Mouse (Mus musculus) hindbrain, embryonic 15.5 days (tissue): ENCODE measurements around the gene Snx27. TPM values are rescaled to one million over a fixed set of nuclear protein-coding genes. Genes with fewer than 3 reads are reported as not detected.

Experiments
- polyA plus RNA-seq: library from polyadenylated mRNA; unstranded; fragments of >200 nt; fragmentation: Nextera tagmentation; extraction: Ambion mirVana; gene quantifications from 2 replicates; pipeline ENCODE4 v1.2.1, GENCODE M21; 2015

Gene Snx27
- polyA plus RNA-seq, 1 experiment from 2014 or later: 100 TPM

Other genes with a start within 250 kb of the Snx27 start
- gene Them5, start 240.6 kb downstream of the Snx27 start, polyA plus RNA-seq: 0.19 and 0.21 TPM in 2 replicates
- gene C2cd4d, start 220.3 kb downstream of the Snx27 start, polyA plus RNA-seq: 2.4 and 3.3 TPM in 2 replicates
- gene Rorc, start 209.9 kb downstream of the Snx27 start, polyA plus RNA-seq: 0.49 TPM in 2 replicates
- gene Lingo4, start 184.2 kb downstream of the Snx27 start, polyA plus RNA-seq: 1.7 and 1.8 TPM in 2 replicates
- gene Tdrkh, start 169.4 kb downstream of the Snx27 start, polyA plus RNA-seq: 50.7 and 53.5 TPM in 2 replicates
- 60.6 and 61.0 TPM in 2 replicates for gene Mrpl9, start 139.4 kb downstream of the Snx27 start, polyA plus RNA-seq
- 1.4 and 1.6 TPM in 2 replicates for gene Oaz3, start 138.8 kb downstream of the Snx27 start, polyA plus RNA-seq
- 219 and 232 TPM in 2 replicates for gene Celf3, start 104.4 kb downstream of the Snx27 start, polyA plus RNA-seq
- 20.0 and 21.0 TPM in 2 replicates for gene Riiad1, start 102.4 kb downstream of the Snx27 start, polyA plus RNA-seq
- not detected in 2 replicates for gene Gm10972, start 60.4 kb upstream of the Snx27 start, polyA plus RNA-seq
- 6.5 and 8.0 TPM in 2 replicates for gene Tuft1, start 76.2 kb upstream of the Snx27 start, polyA plus RNA-seq
- 0.37 and 0.65 TPM in 2 replicates for gene Selenbp2, start 110.8 kb upstream of the Snx27 start, polyA plus RNA-seq
- 13.5 and 14.3 TPM in 2 replicates for gene Cgn, start 203.8 kb upstream of the Snx27 start, polyA plus RNA-seq